Mouse (Mus musculus): ENCODE data around the gene Pigk.

The Pigk gene

GRCm38 (mm10) chr3:152911578-152911977, 197.7 kb downstream of the Pigk start:
- no peak for DNase-seq

GRCm38 (mm10) chr3:152912216-152913101, 198.6 kb downstream of the Pigk start:
- DNase-seq = no peak

DNA sequence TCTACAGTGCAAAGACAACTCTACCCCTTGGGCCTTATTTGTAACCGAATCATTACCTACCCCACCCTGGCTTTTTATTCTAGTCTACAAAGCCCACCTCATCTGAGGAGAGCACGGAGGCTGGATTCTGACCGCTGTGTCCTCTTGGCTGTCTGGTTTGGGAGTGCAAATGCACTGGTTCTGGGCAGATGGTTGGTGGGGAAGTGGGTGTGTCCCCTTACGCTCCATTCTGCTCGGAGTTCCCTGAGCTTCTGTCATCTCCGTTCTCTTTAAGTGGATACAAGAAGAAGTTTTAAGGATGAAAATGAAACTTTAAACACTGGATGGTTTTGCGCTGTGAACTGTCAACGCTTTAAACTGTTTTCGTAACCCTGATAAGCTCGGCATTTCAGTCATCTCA, 199.2 kb downstream of the Pigk start:
- no peak for DNase-seq

- DNase-seq = no peak
These were observed 199.7 kb downstream of the Pigk start for GRCm38 (mm10) chr3:152913625-152914024.

GRCm38 (mm10) chr3:152914376-152914775, 200.5 kb downstream of the Pigk start:
- no peak for DNase-seq

DNA sequence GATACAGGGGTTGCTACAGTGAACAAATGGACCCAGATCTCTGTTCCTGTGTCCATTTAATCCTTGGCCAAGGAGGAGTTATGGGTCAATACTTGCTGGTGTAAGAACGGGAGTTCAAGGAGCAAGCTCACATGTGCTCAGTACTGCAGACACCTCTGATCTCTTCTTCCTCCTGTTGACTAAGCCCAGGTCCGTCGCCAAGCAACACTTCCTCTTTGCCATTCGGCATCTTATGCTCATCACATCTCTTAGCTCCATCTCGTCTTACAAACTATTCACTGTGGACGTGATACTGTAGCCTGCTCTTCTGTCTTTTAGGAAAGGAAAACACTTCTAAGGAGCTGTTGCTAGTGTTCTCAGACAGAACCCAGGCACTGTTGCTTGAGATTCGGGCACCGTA, 203.7 kb downstream of the Pigk start:
- DNase-seq = no peak

DNA sequence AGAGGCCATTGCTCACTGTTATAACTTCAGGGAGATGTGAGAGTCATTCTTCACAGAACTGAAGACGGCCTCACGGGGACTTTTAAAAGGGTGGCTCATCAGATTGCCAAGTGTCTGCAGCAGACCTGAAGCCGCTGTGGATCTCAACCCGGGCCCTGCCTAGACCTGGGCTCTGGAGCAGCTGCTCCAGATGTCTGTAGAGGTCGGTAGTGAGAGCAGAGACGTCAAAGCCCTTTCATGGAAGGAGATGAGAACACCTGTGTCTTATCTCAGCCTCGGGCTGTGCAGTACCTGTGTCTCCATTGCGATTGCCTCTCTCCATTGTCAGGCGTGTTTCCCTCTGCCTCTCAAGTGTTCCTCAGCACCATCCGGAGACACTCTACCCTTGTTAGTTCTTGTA, 205.2 kb downstream of the Pigk start:
- DNase-seq = no peak

DNA sequence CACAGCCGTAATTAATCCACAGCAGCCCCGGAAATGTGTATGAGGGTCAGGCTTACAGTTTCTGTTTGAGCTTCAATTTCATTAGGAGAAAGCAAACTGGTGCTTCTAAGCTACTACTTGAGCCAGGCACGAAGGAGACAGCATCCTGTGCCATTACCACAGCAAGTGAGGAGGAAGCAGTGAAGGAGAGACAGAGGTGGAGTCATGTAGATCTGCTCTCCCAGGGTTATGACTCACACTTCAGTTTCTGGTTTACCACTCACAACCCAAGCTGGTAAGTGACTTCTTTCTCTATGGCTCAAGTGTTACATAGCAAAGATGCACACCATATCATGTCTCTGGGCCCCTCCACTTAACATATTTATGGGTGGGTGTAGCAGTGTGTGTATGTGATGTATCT, 206.5 kb downstream of the Pigk start:
- no peak for DNase-seq

DNA sequence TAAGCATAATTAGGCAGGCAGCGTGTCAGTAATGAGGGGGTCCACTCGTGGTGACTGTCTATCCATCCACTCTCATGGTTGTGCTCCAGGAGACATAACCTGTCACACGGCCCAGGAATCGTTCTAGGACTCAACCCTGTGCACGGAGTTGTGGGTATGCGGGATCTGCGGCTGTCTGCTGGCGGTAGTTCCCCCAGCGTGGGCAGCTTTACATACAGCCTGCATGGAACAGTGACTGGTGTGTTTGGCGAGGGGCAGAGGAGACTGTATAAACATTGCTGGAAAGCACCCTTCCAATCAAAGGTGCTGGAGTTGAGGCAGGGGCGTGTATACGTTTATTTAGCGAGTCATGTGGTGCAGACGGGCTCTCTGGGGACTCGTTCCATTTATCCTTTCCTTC, 209.6 kb downstream of the Pigk start:
- no peak for DNase-seq

- no peak for DNase-seq
These were observed 211.5 kb downstream of the Pigk start for GRCm38 (mm10) chr3:152925364-152925763.

DNA sequence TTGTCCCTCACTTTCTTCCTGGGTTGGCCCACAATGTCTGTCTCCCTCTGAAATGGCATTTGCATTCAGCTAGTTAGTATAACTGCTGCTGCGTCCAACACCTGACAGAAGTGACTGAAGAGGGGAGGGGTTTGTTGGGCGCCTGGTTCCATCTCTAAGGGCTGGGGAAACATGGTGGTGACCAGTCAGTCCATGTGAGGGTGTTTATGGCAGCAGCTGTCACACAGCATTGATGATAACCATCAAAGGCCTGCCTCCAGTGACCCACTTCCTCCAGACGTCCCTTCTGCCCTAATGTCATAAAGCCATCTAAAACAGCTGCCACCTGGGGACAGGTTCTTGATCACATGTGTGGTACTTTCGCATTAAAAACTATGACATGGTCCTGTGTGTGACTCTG, 212.3 kb downstream of the Pigk start:
- DNase-seq = no peak

DNA sequence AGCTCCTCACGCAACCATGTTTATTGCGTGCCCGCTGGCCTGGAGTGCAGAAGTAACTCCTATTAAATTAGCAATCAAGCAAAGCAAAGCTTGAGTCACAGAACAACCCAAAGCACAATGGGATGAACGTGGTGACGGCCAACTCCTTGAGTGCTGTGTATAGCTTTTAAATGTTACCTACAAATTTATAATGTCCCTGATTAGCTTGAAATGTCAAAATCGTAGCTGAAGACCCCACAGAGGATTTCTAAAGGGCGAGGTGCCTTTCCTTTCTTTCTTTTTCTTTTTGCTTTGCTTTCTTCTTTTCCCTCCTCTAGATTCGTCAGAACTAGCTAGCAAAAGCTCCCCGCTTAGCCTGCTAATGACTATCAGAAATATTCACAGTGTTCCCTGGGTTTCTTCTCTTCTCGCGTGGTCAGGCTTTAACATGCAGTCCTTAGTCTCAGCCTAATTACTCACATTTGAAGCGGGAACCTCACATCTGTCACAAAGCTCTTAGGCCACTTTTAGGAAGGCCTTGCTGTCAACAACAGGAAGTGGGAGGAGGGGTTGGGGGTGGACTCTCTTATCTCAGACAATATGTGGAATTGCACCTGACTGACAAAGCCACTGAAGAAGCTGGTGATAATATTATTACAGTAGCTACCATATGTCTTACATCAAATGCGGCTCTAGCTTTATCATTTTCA, 214.5 kb downstream of the Pigk start:
- DNase-seq = no peak

DNA sequence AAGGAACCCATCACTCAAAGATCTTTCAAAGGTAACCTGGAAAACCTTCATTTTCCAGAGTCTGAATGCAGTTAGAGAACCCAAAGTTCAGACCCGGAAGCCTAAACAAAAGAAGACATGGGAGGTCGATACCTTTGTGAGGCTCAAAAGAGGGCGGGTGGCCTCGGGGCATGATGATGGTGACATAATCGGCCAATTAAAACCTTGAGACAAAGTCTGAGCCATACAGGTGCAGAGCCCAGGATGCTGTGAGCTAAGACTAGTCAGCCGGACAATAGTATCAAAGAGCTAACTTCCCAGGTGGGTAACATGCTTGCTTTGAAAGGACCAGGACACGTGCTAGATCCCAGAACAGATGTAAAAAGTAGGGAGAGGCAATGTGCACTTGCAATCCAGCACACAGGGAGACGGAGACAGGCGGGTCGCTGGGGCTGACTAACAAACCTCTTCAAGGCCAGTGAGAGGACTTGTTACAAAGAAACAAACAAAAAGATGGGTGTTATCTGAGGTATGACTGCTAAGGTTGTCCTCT, 215.4 kb downstream of the Pigk start:
- no peak for DNase-seq

DNA sequence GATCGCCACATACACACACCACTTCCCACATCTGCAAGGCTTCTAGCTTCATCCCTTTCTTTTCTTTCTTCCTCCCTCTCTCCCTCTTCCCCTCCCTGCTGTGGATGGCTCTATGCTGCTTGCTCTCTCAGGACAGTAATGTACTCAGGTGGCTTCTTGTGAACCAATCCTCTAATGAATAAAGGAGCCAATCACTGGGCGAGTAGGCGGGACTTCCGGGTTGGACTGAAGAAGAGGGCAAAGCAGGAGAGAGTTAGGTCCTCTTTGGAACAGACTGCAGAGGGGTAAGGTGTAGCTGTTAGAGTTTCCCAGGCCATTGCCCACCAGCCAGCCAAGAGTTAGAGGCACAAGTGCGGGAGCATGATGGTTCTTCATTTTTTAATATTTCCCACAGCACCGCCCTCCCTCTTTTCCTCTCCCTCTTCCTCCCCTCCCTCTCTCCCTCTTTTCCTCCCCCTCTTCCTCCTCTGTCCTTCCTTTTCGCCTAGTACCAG, 215.9 kb downstream of the Pigk start:
- DNase-seq = peak; percentile 8

DNA sequence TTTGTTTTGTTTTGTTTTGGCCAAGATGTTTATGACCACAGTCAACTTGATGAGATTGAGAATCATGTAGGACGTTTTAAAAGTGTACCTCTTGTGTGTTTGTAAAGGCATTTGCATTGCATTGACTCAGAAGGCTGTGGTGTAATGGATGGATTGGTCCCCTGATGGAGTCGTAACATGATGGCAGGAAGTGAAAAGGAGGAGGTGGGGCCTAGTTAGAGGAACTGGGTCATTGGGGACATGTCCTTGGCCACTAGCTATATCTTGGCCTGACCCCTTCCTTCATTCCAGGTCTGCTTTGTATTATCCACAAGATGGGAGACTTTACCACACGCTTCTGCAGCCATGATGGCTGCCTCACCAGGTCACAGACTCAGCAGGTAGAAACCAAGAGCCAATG, 217.5 kb downstream of the Pigk start:
- DNase-seq = no peak

- no peak for DNase-seq
These were observed 218.2 kb downstream of the Pigk start for GRCm38 (mm10) chr3:152932096-152932495.

- DNase-seq = no peak
These were observed 218.6 kb downstream of the Pigk start for GRCm38 (mm10) chr3:152932544-152932943.

DNA sequence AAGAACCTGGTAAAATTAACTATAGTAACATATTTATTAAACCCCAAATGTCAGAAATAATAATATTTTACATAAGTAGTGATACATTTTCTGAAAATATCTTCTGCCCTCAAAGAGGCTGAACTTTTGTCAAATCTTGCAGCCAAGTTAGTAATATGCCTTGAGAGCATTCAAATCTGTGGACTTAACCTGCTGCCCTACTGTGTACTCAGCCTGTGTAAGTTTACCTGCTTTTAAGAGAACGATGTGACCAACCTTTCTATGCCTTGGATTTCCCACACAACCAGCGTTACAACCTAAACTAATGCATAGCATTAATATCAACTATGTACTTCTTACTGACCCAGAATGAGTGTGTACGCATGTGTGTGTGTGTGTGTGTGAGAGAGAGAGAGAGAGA, 219.8 kb downstream of the Pigk start:
- no peak for DNase-seq

DNA sequence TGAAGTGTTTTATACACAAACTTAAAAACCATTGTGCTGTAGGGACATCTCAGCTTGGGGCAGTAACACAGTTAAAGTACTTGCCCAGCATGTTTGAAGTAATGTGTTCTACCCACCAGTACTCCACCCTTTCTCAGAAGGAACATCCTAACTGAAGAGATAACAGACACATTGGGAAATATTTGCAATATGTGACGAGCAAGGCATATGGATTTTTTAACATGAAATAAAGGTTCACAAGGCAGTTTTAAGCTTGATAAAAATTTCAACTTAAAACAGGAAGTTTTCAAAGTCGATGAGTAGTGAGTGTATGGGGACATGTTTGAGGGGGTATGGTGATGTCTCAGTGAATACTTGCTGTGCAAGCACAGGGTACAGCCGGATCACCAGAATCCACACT, 222.4 kb downstream of the Pigk start:
- no peak for DNase-seq

GRCm38 (mm10) chr3:152941671-152942070, 227.8 kb downstream of the Pigk start:
- DNase-seq = no peak

DNA sequence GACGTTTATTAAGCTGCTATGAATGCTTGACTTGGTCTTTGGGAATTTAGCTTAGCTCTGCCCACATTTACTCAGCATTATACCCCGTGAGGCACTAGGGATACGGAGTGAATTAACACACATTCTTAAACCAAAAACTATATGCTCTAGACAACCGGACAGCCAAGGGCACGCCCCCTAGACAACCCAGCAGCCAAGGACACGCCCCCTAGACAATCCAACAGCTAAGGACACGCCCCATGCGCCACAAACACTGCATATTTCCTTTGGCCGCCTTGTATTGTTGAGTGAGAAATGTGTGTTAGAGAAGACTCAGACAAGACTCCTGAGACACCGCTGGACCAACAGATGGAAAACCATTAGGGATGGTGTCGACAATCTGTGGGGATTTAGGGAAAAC, 229.1 kb downstream of the Pigk start:
- DNase-seq = peak; percentile 10

DNA sequence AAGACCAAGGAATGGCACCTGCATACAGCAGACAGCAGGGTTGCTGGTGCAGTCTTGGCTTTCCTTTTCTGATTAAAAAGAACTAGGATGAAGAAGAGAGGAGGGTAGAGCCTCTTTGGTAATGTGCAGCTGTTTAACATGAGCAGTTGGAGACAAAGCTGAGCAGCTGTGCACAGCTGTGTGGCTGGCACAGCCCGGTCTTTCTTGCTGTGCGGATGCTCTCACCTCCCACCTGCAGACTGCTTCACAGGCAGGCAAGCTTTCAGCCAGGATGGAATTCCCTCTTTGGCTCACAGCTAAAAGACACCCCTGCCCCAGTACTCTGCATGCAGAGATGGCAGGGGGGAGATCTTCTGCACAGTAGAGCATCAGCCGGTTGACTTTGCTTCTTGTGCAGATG, 230.9 kb downstream of the Pigk start:
- peak; percentile 39 for DNase-seq

DNA sequence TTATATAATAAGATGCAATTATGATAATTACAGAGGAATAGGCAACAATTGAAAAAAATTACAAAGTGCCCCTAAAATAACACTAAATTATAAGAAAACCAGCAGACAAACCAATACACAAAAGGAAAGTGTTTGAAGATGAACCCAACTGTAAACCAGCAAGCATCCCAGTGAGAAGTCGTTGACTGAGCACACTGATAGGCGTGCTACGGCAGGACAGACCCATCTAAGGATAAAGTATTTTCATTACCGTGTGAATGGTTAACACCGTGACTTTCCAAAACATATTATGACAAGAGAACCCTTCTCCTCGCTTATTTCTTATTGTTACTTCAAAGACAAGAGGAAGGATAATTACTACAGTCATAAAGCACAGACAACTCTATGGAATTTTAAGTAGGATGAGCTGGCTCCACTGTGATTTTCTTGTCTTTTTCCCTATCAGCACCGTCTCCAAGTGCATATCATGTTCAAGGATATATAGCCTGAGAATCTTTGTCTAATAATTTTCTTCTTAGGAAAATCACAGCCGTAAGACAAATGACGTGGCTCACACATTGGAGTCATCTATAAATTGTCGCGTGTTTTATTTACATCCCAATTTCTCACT, 233.2 kb downstream of the Pigk start:
- DNase-seq = no peak

DNA sequence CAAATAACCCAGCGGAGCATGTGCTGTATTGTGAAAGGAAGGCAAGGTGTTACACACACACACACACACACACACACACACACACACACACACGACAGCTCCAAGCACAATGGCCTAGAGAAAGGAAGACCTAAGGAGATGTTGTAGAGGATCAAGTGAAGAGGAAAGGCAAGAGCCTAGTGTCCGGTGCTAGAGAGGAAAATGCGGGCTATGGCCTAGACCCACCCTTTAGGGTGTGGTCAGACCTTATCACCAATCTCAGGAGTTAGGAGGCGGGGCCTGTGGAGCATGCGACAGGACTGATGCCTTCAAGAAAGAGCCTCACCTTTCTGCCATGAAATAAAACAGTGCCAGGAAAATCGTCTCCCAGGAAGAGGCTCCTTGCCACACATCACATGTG, 234.7 kb downstream of the Pigk start:
- DNase-seq = no peak
